Mouse (Mus musculus) midbrain, embryonic 11.5 days (tissue): Measurements from ENCODE around the gene Cdk13. TPM values are rescaled to one million over a fixed set of nuclear protein-coding genes. Genes with fewer than 3 reads are reported as not detected.

Experiments used
- ATAC-seq: fragments of 200-750 bp; cut with Nextera tagmentation; 2 replicates; pipeline ENCODE4 v1.8.0; 2017; ENCODE audit warnings: moderate TSS enrichment, moderate library complexity; ENCODE audit not compliant: low FRiP score
- DNase-seq: peaks from one replicate; pipeline ENCODE4 v3.0.0; 2015; ENCODE audit warnings: low spot score; ENCODE audit errors: missing footprints
- H3K27ac ChIP-seq: fragments of 300-500 bp; sonication (generic); 2 replicates; pipeline ENCODE4 v1.5.1; 2014; ENCODE audit warnings: low read depth, low read length
- H3K27me3 ChIP-seq: fragments of 300-500 bp; sonication (generic); 2 replicates; pipeline ENCODE4 v1.6.1; 2014; ENCODE audit warnings: mild to moderate bottlenecking, low read length, moderate library complexity, mixed read lengths; ENCODE audit not compliant: control insufficient read depth, insufficient read depth
- H3K36me3 ChIP-seq: fragments of 300-500 bp; sonication (generic); 2 replicates; pipeline ENCODE4 v1.6.1; 2014; ENCODE audit warnings: mild to moderate bottlenecking, low read length, moderate library complexity, mixed read lengths; ENCODE audit not compliant: control insufficient read depth, insufficient read depth
- H3K4me1 ChIP-seq: fragments of 300-500 bp; sonication (generic); 2 replicates; pipeline ENCODE4 v1.6.1; 2014; ENCODE audit warnings: low read length; ENCODE audit not compliant: control insufficient read depth, insufficient read depth
- H3K4me2 ChIP-seq: fragments of 300-500 bp; sonication (generic); 2 replicates; pipeline ENCODE4 v1.6.1; 2014; ENCODE audit warnings: mild to moderate bottlenecking, moderate library complexity
- H3K4me3 ChIP-seq: fragments of 300-500 bp; sonication (generic); 2 replicates; pipeline ENCODE4 v1.5.1; 2014; ENCODE audit warnings: low read depth, low read length
- H3K9ac ChIP-seq: fragments of 300-500 bp; sonication (generic); 2 replicates; pipeline ENCODE4 v1.6.1; 2014; ENCODE audit warnings: low read length
- H3K9me3 ChIP-seq: fragments of 300-500 bp; sonication (generic); 2 replicates; pipeline ENCODE4 v1.6.1; 2016; ENCODE audit warnings: low read length; ENCODE audit not compliant: control insufficient read depth
- WGBS: fragments of 180-500 bp; shearing (Covaris S2); extraction: QIAGEN DNeasy Blood & Tissue Kit; methylation state at CpG from one replicate; pipeline ENCODE4 v1.1.7; 2014; 5-methylcytosine and 5-hydroxymethylcytosine counted together
- polyA plus RNA-seq: library from polyadenylated mRNA; unstranded; fragments of >200 nt; fragmentation: Nextera tagmentation; extraction: Ambion mirVana; gene quantifications from 2 replicates; pipeline ENCODE4 v1.2.1, GENCODE M21; 2014

Gene Cdk13
- polyA plus RNA-seq, 1 experiment from 2014 or later: 17.1 TPM

DNA sequence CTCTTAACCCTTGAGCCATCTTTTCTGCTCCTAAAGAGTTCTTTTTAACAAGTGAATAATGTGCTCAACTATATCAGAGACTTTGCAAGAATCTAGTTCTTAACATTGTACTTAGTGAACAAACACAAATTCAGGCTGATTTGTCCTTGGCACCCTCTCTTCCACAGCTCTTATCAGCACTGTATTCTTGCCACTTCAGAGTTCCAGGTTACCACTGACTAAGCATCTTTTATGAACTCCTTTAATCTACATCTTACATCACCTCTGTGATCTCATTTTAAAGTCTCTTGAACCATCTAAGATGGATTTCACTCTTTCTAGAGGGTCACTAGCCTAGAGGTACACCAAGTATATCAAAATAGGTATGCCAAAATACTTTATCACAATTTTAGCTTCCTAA, 29.5 kb downstream of the Cdk13 start:
- ATAC-seq: no peak

DNA sequence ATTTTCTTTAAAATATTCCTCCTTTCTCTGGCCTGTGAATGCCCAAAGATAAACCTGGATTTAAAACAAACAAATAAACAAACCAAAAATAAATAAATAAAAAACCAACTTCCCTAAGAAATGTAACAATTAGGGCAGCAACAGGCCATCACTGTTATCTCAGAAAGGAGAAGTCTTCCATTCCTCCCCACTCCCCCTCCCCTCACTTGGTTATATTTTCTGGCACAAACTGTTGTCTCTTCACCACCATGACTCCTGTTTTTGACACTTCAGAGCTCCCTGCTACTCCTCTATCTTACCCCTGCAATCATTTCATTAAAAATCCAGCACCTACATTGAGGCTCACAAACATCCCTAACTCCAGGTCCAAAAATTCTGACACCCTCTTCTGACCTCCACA, 31.8 kb downstream of the Cdk13 start:
- no peaks in the 10 kb centered on the region for H3K4me1 ChIP-seq
- no peak overlapping the region for H3K4me2 ChIP-seq
- ATAC-seq (no peak), DNase-seq (peak; percentile 28)
- H3K27me3 ChIP-seq: no peaks in the 10 kb centered on the region
- no peak overlapping the region for H3K9ac ChIP-seq
- 0 out of 2 replicates have a peak, but pooled peaks cover 2% of the 10 kb centered on the region for H3K9me3 ChIP-seq
- H3K4me3 ChIP-seq: no peak overlapping the region
- peaks cover 8% of the 10 kb centered on the region for H3K36me3 ChIP-seq
- no peak overlapping the region for H3K27ac ChIP-seq

More for the DNA sequence above, 29.5 kb downstream of the Cdk13 start:
- Histone ChIP-seq H3K4me2 (no peak overlapping the region), H3K4me3 (no peak overlapping the region), H3K27ac (no peak overlapping the region), H3K4me1 (no peaks in the 10 kb centered on the region), H3K27me3 (no peaks in the 10 kb centered on the region), H3K9me3 (0 out of 2 replicates have a peak, but pooled peaks cover 4% of the 10 kb centered on the region), H3K36me3 (peaks cover 8% of the 10 kb centered on the region), H3K9ac (no peak overlapping the region)
- no peak for DNase-seq

- WGBS: 84% methylated on average over 6 of the region's 6 CpGs
- H3K9me3 ChIP-seq: no peaks in the 10 kb centered on the region
- no peak overlapping the region for H3K27ac ChIP-seq
- no peaks in the 10 kb centered on the region for H3K27me3 ChIP-seq
- H3K4me3 ChIP-seq: no peak overlapping the region
- H3K4me2 ChIP-seq: no peak overlapping the region
- peak; percentile 41 for DNase-seq
- no peak overlapping the region for H3K9ac ChIP-seq
- H3K4me1 ChIP-seq: no peaks in the 10 kb centered on the region
- H3K36me3 ChIP-seq: peaks cover 8% of the 10 kb centered on the region
- ATAC-seq: no peak
Observed at GRCm38 (mm10) chr13:17772574-17772973, 32.3 kb downstream of the Cdk13 start.

- DNase-seq (peak; percentile 54), ATAC-seq (no peak)
- H3K27me3 ChIP-seq: no peaks in the 10 kb centered on the region
- H3K27ac ChIP-seq: no peak overlapping the region
- no peaks in the 10 kb centered on the region for H3K9me3 ChIP-seq
- no peaks in the 10 kb centered on the region for H3K4me1 ChIP-seq
- H3K4me3 ChIP-seq: no peak overlapping the region
- peaks cover 2% of the 10 kb centered on the region; the same call in 1 of the 2 replicates for H3K36me3 ChIP-seq
- no peak overlapping the region for H3K4me2 ChIP-seq
- no peak overlapping the region for H3K9ac ChIP-seq
- WGBS: 87% methylated on average over 1 of the region's 1 CpGs
Observed at GRCm38 (mm10) chr13:17762405-17762804, 42.5 kb downstream of the Cdk13 start.

DNA sequence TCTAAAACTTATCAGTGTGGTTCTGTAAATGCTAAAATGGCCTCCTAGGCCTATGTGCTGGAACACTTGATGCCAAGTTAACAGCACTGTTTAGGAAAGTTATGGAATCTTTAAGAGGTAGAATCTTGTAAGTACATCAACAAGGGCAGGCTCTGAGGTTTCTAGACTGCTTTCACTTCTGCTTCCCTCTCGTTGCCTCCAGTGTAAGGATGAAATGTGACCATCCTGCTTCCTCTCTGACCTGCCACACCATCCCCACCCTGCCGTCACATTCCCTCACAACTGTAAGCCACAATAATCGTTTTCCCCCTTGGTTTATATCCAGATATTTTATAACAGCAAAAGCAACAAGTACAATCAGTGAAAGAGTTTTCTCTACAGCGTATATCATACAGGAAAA, 49.9 kb downstream of the Cdk13 start:
- Histone ChIP-seq H3K4me3 (no peak overlapping the region), H3K4me2 (no peak overlapping the region), H3K27ac (no peak overlapping the region), H3K36me3 (no peaks in the 10 kb centered on the region), H3K27me3 (no peaks in the 10 kb centered on the region), H3K9ac (no peak overlapping the region), H3K9me3 (no peaks in the 10 kb centered on the region), H3K4me1 (no peaks in the 10 kb centered on the region)
- no peak for ATAC-seq
- whole genome bisulfite sequencing: 88% methylated on average over 4 of the region's 4 CpGs
- no peak for DNase-seq

- Histone ChIP-seq H3K36me3 (0 out of 2 replicates have a peak, but pooled peaks cover 3% of the 10 kb centered on the region), H3K9ac (no peak overlapping the region), H3K4me2 (no peak overlapping the region), H3K27me3 (no peaks in the 10 kb centered on the region), H3K4me3 (no peak overlapping the region), H3K4me1 (no peaks in the 10 kb centered on the region), H3K27ac (no peak overlapping the region), H3K9me3 (no peaks in the 10 kb centered on the region)
- ATAC-seq (no peak), DNase-seq (no peak)
- 96% methylated on average over 3 of the region's 3 CpGs for WGBS
Observed at GRCm38 (mm10) chr13:17728798-17729197, 76.1 kb downstream of the Cdk13 start.

- no peak overlapping the region for H3K4me2 ChIP-seq
- DNase-seq: no peak
- H3K9ac ChIP-seq: no peak overlapping the region
- H3K4me1 ChIP-seq: no peaks in the 10 kb centered on the region
- WGBS: 95% methylated on average over 4 of the region's 4 CpGs
- no peaks in the 10 kb centered on the region for H3K27me3 ChIP-seq
- no peak overlapping the region for H3K4me3 ChIP-seq
- H3K27ac ChIP-seq: no peak overlapping the region
- no peak for ATAC-seq
- H3K36me3 ChIP-seq: 0 out of 2 replicates have a peak, but pooled peaks cover 3% of the 10 kb centered on the region
- H3K9me3 ChIP-seq: no peaks in the 10 kb centered on the region
Observed at GRCm38 (mm10) chr13:17727922-17728321, 77.0 kb downstream of the Cdk13 start.

DNA sequence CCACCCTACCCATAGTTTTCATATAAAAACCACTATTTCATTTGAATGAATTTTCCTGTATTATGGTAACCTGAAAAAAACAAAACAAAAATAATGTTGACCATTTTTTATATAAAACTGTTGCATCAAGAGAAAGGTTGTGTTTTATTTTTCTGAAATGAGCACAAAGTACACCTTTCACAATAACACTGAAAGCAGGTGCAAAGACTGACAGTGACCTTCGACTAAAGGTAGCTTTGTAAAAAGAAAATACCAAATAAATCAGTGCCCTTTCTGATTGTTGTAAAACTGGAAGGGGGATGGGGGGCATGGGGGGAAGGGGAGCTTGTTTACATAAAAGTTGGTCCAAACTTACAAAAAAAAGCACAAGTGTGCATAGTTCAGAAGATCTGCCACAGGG, 87.5 kb downstream of the Cdk13 start:
- 94% methylated on average over 1 of the region's 1 CpGs for WGBS
- Histone ChIP-seq H3K36me3 (peaks cover 9% of the 10 kb centered on the region), H3K4me2 (no peak overlapping the region), H3K4me1 (no peaks in the 10 kb centered on the region), H3K9me3 (no peaks in the 10 kb centered on the region), H3K9ac (no peak overlapping the region), H3K4me3 (no peak overlapping the region), H3K27me3 (no peaks in the 10 kb centered on the region), H3K27ac (no peak overlapping the region)
- ATAC-seq: no peak
- DNase-seq: no peak

GRCm38 (mm10) chr13:17708784-17709311, 96.0 kb downstream of the Cdk13 start:
- Histone ChIP-seq H3K9ac (no peak overlapping the region), H3K4me2 (no peak overlapping the region), H3K27me3 (no peaks in the 10 kb centered on the region), H3K4me1 (no peaks in the 10 kb centered on the region), H3K36me3 (no peaks in the 10 kb centered on the region), H3K27ac (no peak overlapping the region), H3K9me3 (no peaks in the 10 kb centered on the region), H3K4me3 (no peak overlapping the region)
- DNase-seq (peak; percentile 66), ATAC-seq (no peak)
- 87% methylated on average over 5 of the region's 5 CpGs for WGBS
